Mouse (Mus musculus) MEL (cell line): Measurements from ENCODE around the gene Ppp2r5b. TPM values are rescaled to one million over a fixed set of nuclear protein-coding genes. Genes with fewer than 3 reads are reported as not detected.

Experiments
- DNase-seq: peaks from one replicate; pipeline ENCODE4 v3.0.0; 2011; ENCODE audit warnings: low read depth, low spot score
- H3K27ac ChIP-seq: 2 replicates; pipeline ENCODE4 v1.5.1; 2012; ENCODE audit warnings: low read depth, mild to moderate bottlenecking, control low read depth, low read length, moderate library complexity; ENCODE audit not compliant: control insufficient read depth
- H3K27me3 ChIP-seq, 2 experiments: fragments of 150-350 bp in 1 of 2; sonication (generic) in 1 of 2; 2 replicates each; pipeline ENCODE4 v1.6.1; 2012; ENCODE audit warnings: low read length in 2 of 2, mild to moderate bottlenecking in 2 of 2, improper control_type of control experiment in 1 of 2, moderate library complexity in 1 of 2; ENCODE audit not compliant: insufficient read depth in 2 of 2, control insufficient read depth in 1 of 2
- H3K36me3 ChIP-seq, 2 experiments: 2 replicates each; pipeline ENCODE4 v1.6.1; 2012 to 2014; ENCODE audit warnings: low read length in 2 of 2, improper control_type of control experiment in 1 of 2, inconsistent platforms in 1 of 2, mild to moderate bottlenecking in 1 of 2; ENCODE audit not compliant: insufficient read depth in 2 of 2, control insufficient read depth in 1 of 2
- H3K4me1 ChIP-seq, 2 experiments: fragments of 150-350 bp in 1 of 2; sonication (generic) in 1 of 2; 2 replicates each; pipeline ENCODE4 v1.6.1; 2012; ENCODE audit warnings: low read length in 2 of 2, improper control_type of control experiment in 1 of 2, mild to moderate bottlenecking in 1 of 2; ENCODE audit not compliant: insufficient read depth in 2 of 2, control insufficient read depth in 1 of 2
- H3K4me3 ChIP-seq, 2 experiments: fragments of 150-350 bp in 1 of 2; sonication (generic) in 1 of 2; 2 replicates each; pipeline ENCODE4 v1.5.1; 2012; ENCODE audit warnings: low read depth in 2 of 2, low read length in 2 of 2, mild to moderate bottlenecking in 2 of 2, moderate library complexity in 2 of 2, control low read depth in 1 of 2, improper control_type of control experiment in 1 of 2; ENCODE audit not compliant: control insufficient read depth in 1 of 2, insufficient read depth in 1 of 2
- H3K79me2 ChIP-seq: 2 replicates; pipeline ENCODE4 v1.6.1; 2012; ENCODE audit warnings: mild to moderate bottlenecking, low read length, moderate library complexity; ENCODE audit not compliant: control insufficient read depth, poor library complexity, insufficient read depth
- H3K9ac ChIP-seq: 2 replicates; pipeline ENCODE4 v1.6.1; 2012; ENCODE audit warnings: low read depth, mild to moderate bottlenecking, control low read depth, low read length, moderate library complexity; ENCODE audit not compliant: control insufficient read depth, poor library complexity, severe bottlenecking
- H3K9me3 ChIP-seq: fragments of 150-350 bp; sonication (generic); replicated peaks from 2 replicates; pipeline ENCODE4 v1.6.1; 2012; ENCODE audit warnings: mild to moderate bottlenecking, low read length, improper control_type of control experiment, moderate library complexity; ENCODE audit not compliant: insufficient read depth
- BHLHE40 ChIP-seq: IDR thresholded peaks from 2 replicates; pipeline ENCODE4 v1.6.1; 2012; ENCODE audit warnings: low read depth, mild to moderate bottlenecking, inconsistent platforms, low read length, improper control_type of control experiment, borderline replicate concordance
- CHD1 ChIP-seq: IDR thresholded peaks from 2 replicates; pipeline ENCODE4 v1.6.1; 2012; ENCODE audit warnings: low read depth, mild to moderate bottlenecking, inconsistent platforms, low read length, improper control_type of control experiment
- CHD2 ChIP-seq: IDR thresholded peaks from 2 replicates; pipeline ENCODE4 v1.6.1; 2011; ENCODE audit warnings: low read length, improper control_type of control experiment
- CTCF ChIP-seq, 3 experiments: IDR thresholded peaks in 2 of 3; conservative IDR thresholded peaks in 1 of 3; 2 replicates each; pipeline ENCODE4 v1.5.1; 2011 to 2012; ENCODE audit warnings: low read length in 3 of 3, low read depth in 2 of 3, mild to moderate bottlenecking in 2 of 3, improper control_type of control experiment in 1 of 3, inconsistent platforms in 1 of 3, mixed read lengths in 1 of 3, moderate library complexity in 1 of 3; ENCODE audit not compliant: control insufficient read depth in 1 of 3, insufficient read depth in 1 of 3, poor library complexity in 1 of 3, severe bottlenecking in 1 of 3
- E2F4 ChIP-seq: IDR thresholded peaks from 2 replicates; pipeline ENCODE4 v1.6.1; 2011; ENCODE audit warnings: low read depth, low read length, improper control_type of control experiment, borderline replicate concordance
- ELF1 ChIP-seq: IDR thresholded peaks from 2 replicates; pipeline ENCODE4 v1.6.1; 2014; ENCODE audit warnings: low read depth, mild to moderate bottlenecking, inconsistent platforms, low read length, improper control_type of control experiment, moderate library complexity
- ETS1 ChIP-seq: IDR thresholded peaks from 2 replicates; pipeline ENCODE4 v1.6.1; 2012; ENCODE audit warnings: low read depth, mild to moderate bottlenecking, inconsistent platforms, low read length, improper control_type of control experiment, moderate library complexity
- GATA1 ChIP-seq: IDR thresholded peaks from 2 replicates; pipeline ENCODE4 v1.6.1; 2011; ENCODE audit warnings: low read depth, low read length, improper control_type of control experiment
- JUND ChIP-seq: IDR thresholded peaks from 2 replicates; pipeline ENCODE4 v1.6.1; 2011; ENCODE audit warnings: low read depth, mild to moderate bottlenecking, improper control_type of control experiment, low read length
- KAT2A ChIP-seq: conservative IDR thresholded peaks from 2 replicates; pipeline ENCODE4 v1.6.1; 2012; ENCODE audit warnings: low read depth, low read length, improper control_type of control experiment, inconsistent platforms
- MAFK ChIP-seq: IDR thresholded peaks from 2 replicates; pipeline ENCODE4 v1.6.1; 2011; ENCODE audit warnings: low read depth, mild to moderate bottlenecking, low read length, improper control_type of control experiment, borderline replicate concordance
- MAZ ChIP-seq: IDR thresholded peaks from 2 replicates; pipeline ENCODE4 v1.6.1; 2012; ENCODE audit warnings: low read depth, mild to moderate bottlenecking, inconsistent platforms, low read length, improper control_type of control experiment
- MEF2A ChIP-seq: IDR thresholded peaks from 2 replicates; pipeline ENCODE4 v1.6.1; 2014; ENCODE audit warnings: low read depth, mild to moderate bottlenecking, inconsistent platforms, low read length, improper control_type of control experiment; ENCODE audit not compliant: poor library complexity, insufficient replicate concordance, severe bottlenecking; ENCODE audit errors: extremely low read depth
- MXI1 ChIP-seq: IDR thresholded peaks from 2 replicates; pipeline ENCODE4 v1.6.1; 2011; ENCODE audit warnings: mild to moderate bottlenecking, low read depth, low read length, improper control_type of control experiment
- MYC ChIP-seq: IDR thresholded peaks from 2 replicates; pipeline ENCODE4 v1.6.1; 2011; ENCODE audit warnings: low read depth, mild to moderate bottlenecking, low read length, improper control_type of control experiment, moderate library complexity
- NELFE ChIP-seq: IDR thresholded peaks from 2 replicates; pipeline ENCODE4 v1.6.1; 2011; ENCODE audit warnings: low read depth, low read length, improper control_type of control experiment
- POLR2A ChIP-seq, 2 experiments: IDR thresholded peaks; 2 replicates each; pipeline ENCODE4 v1.6.1; 2011 to 2012; ENCODE audit warnings: low read length in 2 of 2, mild to moderate bottlenecking in 2 of 2, control low read depth in 1 of 2, improper control_type of control experiment in 1 of 2, low read depth in 1 of 2, moderate library complexity in 1 of 2; ENCODE audit not compliant: control insufficient read depth in 1 of 2, insufficient read depth in 1 of 2, poor library complexity in 1 of 2
- POLR2AphosphoS2 ChIP-seq: IDR thresholded peaks from 2 replicates; pipeline ENCODE4 v1.6.1; 2011; ENCODE audit warnings: low read length, improper control_type of control experiment
- POLR2AphosphoS5 ChIP-seq: IDR thresholded peaks from 2 replicates; pipeline ENCODE4 v1.6.1; 2012; ENCODE audit warnings: low read depth, borderline replicate concordance, mild to moderate bottlenecking, inconsistent platforms, low read length, moderate library complexity, mixed read lengths
- RAD21 ChIP-seq: IDR thresholded peaks from 2 replicates; pipeline ENCODE4 v1.6.1; 2011; ENCODE audit warnings: mild to moderate bottlenecking, low read depth, low read length, improper control_type of control experiment
- RCOR1 ChIP-seq: IDR thresholded peaks from 2 replicates; pipeline ENCODE4 v1.6.1; 2012; ENCODE audit warnings: low read depth, mild to moderate bottlenecking, inconsistent platforms, low read length, improper control_type of control experiment
- SIN3A ChIP-seq: IDR thresholded peaks from 2 replicates; pipeline ENCODE4 v1.6.1; 2012; ENCODE audit warnings: low read length, improper control_type of control experiment, inconsistent platforms
- SMC3 ChIP-seq: IDR thresholded peaks from 2 replicates; pipeline ENCODE4 v1.6.1; 2011; ENCODE audit warnings: low read depth, low read length, improper control_type of control experiment
- TAL1 ChIP-seq: IDR thresholded peaks from 2 replicates; pipeline ENCODE4 v1.6.1; 2012; ENCODE audit warnings: mild to moderate bottlenecking, inconsistent platforms, low read length, moderate library complexity, mixed read lengths
- TBP ChIP-seq: IDR thresholded peaks from 2 replicates; pipeline ENCODE4 v1.8.0; 2011; ENCODE audit warnings: low read depth, low read length, improper control_type of control experiment
- TCF12 ChIP-seq: IDR thresholded peaks from 2 replicates; pipeline ENCODE4 v1.6.1; 2014; ENCODE audit warnings: low read depth, mild to moderate bottlenecking, inconsistent platforms, low read length, improper control_type of control experiment, moderate library complexity
- UBTF ChIP-seq: IDR thresholded peaks from 2 replicates; pipeline ENCODE4 v1.6.1; 2012; ENCODE audit warnings: low read depth, mild to moderate bottlenecking, inconsistent platforms, low read length, improper control_type of control experiment, moderate library complexity, borderline replicate concordance; ENCODE audit not compliant: insufficient read depth
- USF1 ChIP-seq: IDR thresholded peaks from 2 replicates; pipeline ENCODE4 v1.6.1; 2014; ENCODE audit warnings: low read depth, mild to moderate bottlenecking, inconsistent platforms, low read length, improper control_type of control experiment, moderate library complexity
- USF2 ChIP-seq, 2 experiments: IDR thresholded peaks; 2 replicates each; pipeline ENCODE4 v1.6.1; 2011 to 2012; ENCODE audit warnings: improper control_type of control experiment in 2 of 2, low read length in 2 of 2, borderline replicate concordance in 1 of 2, inconsistent platforms in 1 of 2, low read depth in 1 of 2, mild to moderate bottlenecking in 1 of 2; ENCODE audit not compliant: insufficient read depth in 1 of 2
- ZKSCAN1 ChIP-seq: IDR thresholded peaks from 2 replicates; pipeline ENCODE4 v1.6.1; 2012; ENCODE audit warnings: low read depth, mild to moderate bottlenecking, inconsistent platforms, low read length, improper control_type of control experiment, moderate library complexity
- ZMIZ1 ChIP-seq: IDR thresholded peaks from 2 replicates; pipeline ENCODE4 v1.6.1; 2012; ENCODE audit warnings: low read depth, mild to moderate bottlenecking, inconsistent platforms, low read length, improper control_type of control experiment, moderate library complexity
- polyA plus RNA-seq, 2 experiments: library from polyadenylated mRNA; stranded (reverse) in 1 of 2; unstranded in 1 of 2; fragments of >175 nt in 1 of 2; fragments of >200 nt in 1 of 2; gene quantifications; 2 replicates each; pipeline versions ENCODE4 v1.2.1 to v1.2.4; 2012; ENCODE audit warnings: low replicate concordance in 2 of 2, low read depth in 1 of 2; ENCODE audit not compliant: insufficient read length in 2 of 2, insufficient read depth in 1 of 2, missing spikeins in 1 of 2
- total RNA-seq: library from RNA; depleted of rRNA; stranded (reverse); fragments of 300-350 nt; gene quantifications from 2 replicates; pipeline ENCODE4 v1.2.3, GENCODE M21; 2012

Ppp2r5b gene
- total and polyA plus RNA-seq, 3 experiments = 14.7 to 15.6 TPM; not detected in 1

DNA sequence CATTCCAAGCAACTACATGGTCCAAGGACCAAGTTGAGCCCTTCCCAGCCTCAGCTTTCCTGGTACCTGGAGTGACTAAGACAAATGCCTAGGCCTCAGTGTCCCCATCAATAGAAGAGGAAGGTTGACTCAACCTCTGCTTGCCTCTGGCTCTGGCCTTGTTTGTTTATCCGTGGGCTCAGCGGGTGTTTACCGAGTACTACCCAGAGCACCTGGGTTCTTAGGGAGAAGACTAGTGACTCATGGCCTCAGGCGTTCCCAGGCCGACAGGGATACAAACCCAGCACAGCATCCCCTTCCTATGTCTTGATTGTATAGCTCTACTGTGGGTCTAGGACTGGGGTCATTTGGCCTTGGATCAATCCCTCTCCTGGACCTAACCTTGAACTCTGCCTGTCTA lies 7.6 kb upstream of the Ppp2r5b start:
- peaks cover 0 to 17% of the 10 kb centered on the region in 2 experiments; a peak in 3 of 4 replicates for H3K36me3 ChIP-seq
- DNase-seq = no peak
- peaks cover 5 to 28% of the 10 kb centered on the region in 2 experiments for H3K4me1 ChIP-seq
- H3K79me2 ChIP-seq = peaks cover 11% of the 10 kb centered on the region
- no peaks in the 10 kb centered on the region for H3K27me3 ChIP-seq
- no peak overlapping the region for H3K4me3 ChIP-seq
- TF ChIP-seq SMC3 = no peak
- no peak for TF ChIP-seq KAT2A
- TF ChIP-seq GATA1 = no peak
- TF ChIP-seq E2F4 = no peak
- no peak for TF ChIP-seq SIN3A
- TF ChIP-seq ZKSCAN1 = no peak
- no peak for TF ChIP-seq CHD2
- TF ChIP-seq CHD1 = no peak
- TF ChIP-seq RAD21 = no peak
- no peak for TF ChIP-seq ELF1
- no peak for TF ChIP-seq RCOR1
- no peak for TF ChIP-seq TBP
- TF ChIP-seq UBTF = no peak
- no peak for TF ChIP-seq TCF12
- no peak for TF ChIP-seq JUND
- H3K27ac ChIP-seq = no peak overlapping the region
- H3K9me3 ChIP-seq = no peaks in the 10 kb centered on the region
- H3K9ac ChIP-seq = no peak overlapping the region

DNA sequence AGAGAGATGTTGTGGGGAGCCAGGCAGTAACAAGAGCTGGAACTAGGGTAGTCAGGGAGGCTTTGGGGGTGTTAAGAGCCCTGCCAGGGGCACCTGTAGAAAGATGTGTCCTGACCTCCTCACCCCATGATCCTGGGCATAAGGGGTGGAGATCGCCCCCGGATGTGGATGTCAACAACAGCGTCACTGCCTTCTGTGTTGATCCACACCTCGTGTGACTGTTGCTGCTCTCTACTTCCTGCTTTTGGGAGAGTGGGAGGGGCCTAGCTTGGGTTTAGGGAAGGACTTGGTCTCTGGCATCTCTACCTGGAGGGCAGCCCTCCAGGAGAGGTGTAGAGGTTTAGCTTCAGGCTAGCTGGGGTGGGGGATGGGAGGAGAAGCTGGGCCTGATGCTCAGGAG lies 6.6 kb upstream of the Ppp2r5b start:
- Histone ChIP-seq H3K4me1 (peaks cover 6 to 30% of the 10 kb centered on the region in 2 experiments), H3K27ac (peak overlapping the region; percentile 52), H3K27me3 (no peaks in the 10 kb centered on the region), H3K4me3 (peak overlapping the region; percentile 90 to 94), H3K36me3 (peaks cover 0 to 23% of the 10 kb centered on the region in 2 experiments; a peak in 3 of 4 replicates), H3K79me2 (peaks cover 11% of the 10 kb centered on the region), H3K9ac (peak overlapping the region; percentile 77), H3K9me3 (no peaks in the 10 kb centered on the region)
- peak; percentile 93 for DNase-seq
- TF ChIP-seq BHLHE40 (no peak), ELF1 (peak; percentile 92), GATA1 (no peak), MAFK (no peak), MAZ (peak; percentile 60; the same call in 1 of the 2 replicates), CHD2 (no peak), NELFE (no peak), MYC (peak; percentile 78), ZMIZ1 (0 out of 2 replicates have a peak, but pooled peaks have one; percentile 9), ZKSCAN1 (no peak), USF1 (0 out of 2 replicates have a peak, but pooled peaks have one; percentile 13), CTCF (IDR thresholded peaks at IDR 0.05 in 2 of 3, conservative IDR thresholded peaks at IDR 0.05 in 1 of 3; ENCODE audit: control insufficient read depth in 1 of 3, insufficient read depth in 1 of 3, low read depth in 2 of 3, low read length in 3 of 3, poor library complexity in 1 of 3, severe bottlenecking in 1 of 3) (no peak), POLR2A (IDR thresholded peaks at IDR 0.05; ENCODE audit: control insufficient read depth in 1 of 2, insufficient read depth in 1 of 2, low read depth in 1 of 2, low read length in 2 of 2, poor library complexity in 1 of 2) (no peak; a peak in 1 of 4 replicates), KAT2A (no peak), POLR2AphosphoS2 (no peak), TAL1 (no peak), ETS1 (peak; percentile 51), MEF2A (no peak), UBTF (no peak), CHD1 (no peak), RAD21 (no peak), SMC3 (no peak), TCF12 (no peak), POLR2AphosphoS5 (no peak), MXI1 (peak; percentile 95), RCOR1 (no peak), USF2 (IDR thresholded peaks at IDR 0.05; ENCODE audit: borderline replicate concordance in 1 of 2, insufficient read depth in 1 of 2, low read depth in 1 of 2, low read length in 2 of 2) (no peak)
